Mouse (Mus musculus) natural killer cell, adult 2 months (primary cell): ENCODE data around the gene Map1b.

Experiments
- DNase-seq, 2 experiments: peaks; one replicate each; pipeline ENCODE4 v3.0.0; 2022; ENCODE audit warnings: low spot score in 2 of 2

Gene Map1b

DNA sequence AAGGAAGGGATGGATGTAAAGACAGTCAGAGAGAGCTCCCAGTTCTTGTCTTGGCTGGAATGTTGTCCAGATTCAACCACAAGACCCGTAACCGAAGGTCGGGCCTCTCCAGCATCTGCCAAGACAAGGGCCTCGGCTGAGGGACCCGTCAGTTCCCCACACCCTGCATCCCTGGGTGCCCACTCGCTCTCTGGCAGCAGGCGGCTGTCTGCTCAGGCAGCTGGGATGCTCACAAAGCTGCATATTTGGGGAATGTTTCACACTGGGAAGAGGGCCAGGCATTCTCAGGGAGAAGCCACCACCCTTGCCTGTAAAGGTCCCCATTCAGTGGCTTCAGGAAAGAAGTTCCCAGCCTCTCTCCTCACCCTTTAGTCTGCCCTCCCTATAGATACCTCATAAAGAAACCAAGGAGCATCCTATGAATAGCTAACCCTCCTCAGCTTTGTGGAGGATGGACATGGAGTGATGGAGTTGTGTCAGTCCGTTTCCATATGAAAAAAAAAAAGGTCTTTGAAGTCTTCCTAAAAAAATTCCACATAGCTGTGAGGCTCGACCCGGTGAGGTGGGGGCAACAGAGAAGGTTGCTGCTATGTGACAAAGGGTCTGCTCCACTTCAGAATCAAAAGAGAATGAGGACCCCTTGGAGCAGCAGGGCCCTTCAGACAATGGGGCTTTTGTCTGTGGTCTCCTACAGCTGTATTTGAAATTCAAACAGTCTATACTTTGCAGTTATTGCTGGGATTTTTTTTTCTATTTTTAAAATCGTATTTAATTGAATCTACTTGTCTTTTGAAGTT is 68.7 kb downstream of the Map1b start:
- DNase-seq, result no peak

GRCm38 (mm10) chr13:99447002-99447401 is 69.3 kb downstream of the Map1b start:
- DNase-seq, result no peak

DNA sequence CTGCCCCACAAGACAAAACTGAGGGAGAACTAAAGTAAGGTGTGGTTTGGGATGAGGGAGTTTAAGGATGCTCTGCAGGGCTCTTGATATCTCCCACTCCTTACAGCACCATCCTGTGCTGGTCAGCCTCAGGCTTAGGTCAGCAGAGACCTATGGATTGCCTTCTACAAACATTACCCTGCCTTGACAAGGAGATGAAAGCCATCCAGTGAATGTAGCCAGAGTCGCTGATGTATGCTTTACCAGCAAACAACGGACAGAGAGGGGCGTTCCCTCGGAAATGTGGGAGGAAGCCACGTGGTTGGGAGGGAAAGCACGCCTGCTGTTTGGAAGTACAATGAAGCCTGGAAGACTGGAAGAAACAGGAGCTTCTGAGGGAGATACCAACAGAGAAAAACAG is 71.5 kb downstream of the Map1b start:
- no peak for DNase-seq

GRCm38 (mm10) chr13:99444431-99444871 is 71.9 kb downstream of the Map1b start:
- no peak for DNase-seq

DNA sequence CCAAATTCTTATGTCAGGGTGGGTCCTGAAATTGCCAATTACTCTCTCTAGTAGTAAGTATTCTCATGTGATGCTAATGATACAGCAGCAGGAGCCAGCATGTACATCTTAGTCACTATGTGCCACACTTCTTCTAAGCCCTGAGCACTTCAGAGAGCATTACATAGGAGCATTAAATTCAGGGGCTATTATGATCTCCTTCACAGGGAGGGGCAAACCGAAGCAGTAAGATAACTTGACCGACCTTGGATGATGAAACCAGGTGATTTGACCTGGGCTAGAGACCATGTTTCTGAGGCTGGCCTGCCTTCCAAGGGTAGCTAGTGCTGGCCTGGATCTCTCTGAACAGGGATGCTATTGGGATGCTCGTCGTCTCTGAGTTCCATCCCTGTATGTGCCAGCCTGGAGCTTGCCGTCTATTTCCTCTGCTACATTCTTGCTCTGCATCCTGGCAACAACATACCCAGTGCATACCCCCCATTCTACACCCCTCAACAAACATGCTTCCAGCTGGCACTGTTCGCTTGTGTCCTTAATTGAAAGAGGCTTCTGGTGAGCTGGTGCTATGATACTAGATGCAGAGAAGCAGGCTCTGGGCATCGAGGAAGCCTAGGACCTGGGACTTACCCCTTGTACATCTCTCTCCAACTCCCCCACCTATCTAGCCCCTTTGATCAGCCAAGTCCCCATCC is 72.7 kb downstream of the Map1b start:
- no peak for DNase-seq

- DNase-seq, result no peak
These were observed 73.7 kb downstream of the Map1b start for GRCm38 (mm10) chr13:99442434-99443249.

GRCm38 (mm10) chr13:99441700-99442433 is 74.5 kb downstream of the Map1b start:
- no peak for DNase-seq

GRCm38 (mm10) chr13:99440228-99440627 is 76.1 kb downstream of the Map1b start:
- DNase-seq, result no peak

GRCm38 (mm10) chr13:99439357-99439756 is 77.0 kb downstream of the Map1b start:
- DNase-seq, result no peak

DNA sequence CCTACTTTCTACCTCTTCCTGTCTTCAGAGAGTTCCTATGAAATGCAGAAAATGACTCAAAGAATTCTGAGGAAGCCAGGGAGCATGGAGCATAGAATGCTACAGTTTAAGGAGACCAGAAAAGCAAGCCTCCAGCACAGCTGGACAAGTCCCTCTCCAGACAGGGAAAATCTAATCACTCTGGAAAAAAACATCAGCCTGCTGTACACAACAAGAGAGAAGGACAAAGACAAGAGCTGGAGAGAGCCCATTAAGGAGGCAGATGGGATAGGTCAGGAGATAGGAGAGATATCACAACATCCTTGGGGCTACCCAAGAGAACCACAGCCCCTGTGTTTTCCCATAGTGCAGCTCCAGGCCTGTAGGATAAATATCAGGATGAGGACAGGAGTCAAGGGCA is 79.3 kb downstream of the Map1b start:
- DNase-seq, result no peak

- DNase-seq, result no peak
These were observed 81.8 kb downstream of the Map1b start for GRCm38 (mm10) chr13:99434494-99434893.

DNA sequence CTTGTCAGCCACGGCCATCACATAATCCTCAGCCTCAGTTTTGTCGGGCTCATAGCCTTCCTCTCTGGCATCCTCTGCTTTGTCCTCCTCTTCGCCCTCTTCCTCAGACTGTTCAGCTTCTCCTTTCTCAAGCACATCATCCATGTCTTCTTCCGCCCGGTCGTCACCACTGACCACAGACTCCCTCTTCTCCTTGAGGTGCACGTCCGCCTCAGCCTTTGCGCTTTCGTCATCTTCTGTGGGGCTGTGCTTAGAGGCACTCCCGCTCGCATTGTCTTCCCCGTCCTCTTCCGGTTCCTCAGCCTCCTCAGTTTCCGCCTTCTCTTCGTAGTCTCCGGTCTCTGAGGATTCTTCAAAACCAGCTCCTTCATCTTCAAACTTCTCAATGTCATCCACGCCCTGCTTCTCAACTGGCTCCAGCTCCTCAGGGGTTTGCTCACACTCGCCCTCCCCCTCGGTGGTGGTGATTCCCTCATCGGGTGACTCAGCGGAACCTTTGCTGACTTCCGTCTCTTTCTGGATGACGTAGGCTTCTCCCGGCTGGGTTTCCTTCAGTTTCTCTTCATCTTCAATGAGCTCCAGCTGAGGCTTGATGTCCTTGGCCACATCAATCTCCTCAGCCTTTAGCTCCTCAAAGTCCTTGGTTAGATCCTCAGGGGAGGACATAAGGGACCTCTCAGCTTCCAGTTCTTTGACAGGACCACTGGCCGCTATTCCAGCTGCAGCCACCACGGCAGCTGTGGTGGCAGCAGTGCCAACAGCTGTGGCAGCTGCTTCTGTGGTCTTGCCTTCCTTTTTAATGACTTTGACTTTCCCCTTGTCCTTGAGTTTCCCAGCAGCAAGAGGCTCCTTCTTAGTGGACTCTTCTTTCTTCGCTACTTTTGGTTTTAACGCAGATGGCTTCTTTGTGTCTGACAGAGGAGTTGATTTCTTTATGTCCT is 83.0 kb downstream of the Map1b start:
- DNase-seq, result no peak

- DNase-seq, result no peak
These were observed 92.8 kb downstream of the Map1b start for GRCm38 (mm10) chr13:99423581-99423980.

DNA sequence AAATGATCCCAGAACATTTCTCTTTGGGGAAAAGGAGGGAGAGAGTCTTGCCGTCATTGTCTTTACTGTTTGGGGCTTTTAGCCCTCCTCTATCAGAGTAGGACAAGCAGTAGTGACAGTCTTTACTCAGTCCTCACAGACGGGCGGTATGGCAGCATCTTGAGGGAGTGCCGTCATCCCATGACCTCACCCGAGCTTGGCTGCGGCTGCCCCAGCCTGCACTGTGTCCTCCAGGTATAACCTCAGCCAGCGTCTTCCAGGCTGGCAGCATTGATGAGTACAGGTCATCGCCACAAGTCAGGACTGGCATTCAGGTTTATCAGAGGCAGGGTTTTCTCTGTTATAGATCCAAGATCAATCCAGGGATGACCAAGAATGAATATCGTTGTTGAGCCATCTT is 99.7 kb downstream of the Map1b start:
- no peak for DNase-seq

GRCm38 (mm10) chr13:99414352-99414742 is 102.0 kb downstream of the Map1b start:
- DNase-seq, result no peak

- DNase-seq, result no peak
These were observed 102.6 kb downstream of the Map1b start for GRCm38 (mm10) chr13:99413481-99414351.

GRCm38 (mm10) chr13:99412477-99413080 is 103.8 kb downstream of the Map1b start:
- DNase-seq, result no peak

- DNase-seq, result no peak
These were observed 104.6 kb downstream of the Map1b start for GRCm38 (mm10) chr13:99411761-99412160.
